Mouse (Mus musculus) layer of hippocampus, adult 9-10 months (tissue): ENCODE measurements around the gene Adm2.

ENCODE experiments used
- DNase-seq: peaks from one replicate; pipeline ENCODE4 v3.0.0; 2022; ENCODE audit warnings: low spot score

The Adm2 gene

GRCm38 (mm10) chr15:89355241-89356187 is 33.0 kb downstream of the Adm2 start, which contains the start of the genes Lmf2 and Ncaph2:
Gene Lmf2 (minus strand): TSS chr15:89355659.
Gene Ncaph2 (plus strand): TSS chr15:89355719.
- DNase-seq, result peak; percentile 89

- DNase-seq, result no peak
Observed at GRCm38 (mm10) chr15:89356372-89356771, 33.9 kb downstream of the Adm2 start.

GRCm38 (mm10) chr15:89358784-89359183 is 36.3 kb downstream of the Adm2 start:
- DNase-seq, result no peak

- no peak for DNase-seq
Observed at GRCm38 (mm10) chr15:89363051-89363450, 40.5 kb downstream of the Adm2 start.

GRCm38 (mm10) chr15:89365141-89365551 is 42.6 kb downstream of the Adm2 start:
- DNase-seq, result no peak

GRCm38 (mm10) chr15:89372068-89372467 is 49.5 kb downstream of the Adm2 start:
- no peak for DNase-seq

- DNase-seq, result no peak
Observed at GRCm38 (mm10) chr15:89372536-89372935, 50.0 kb downstream of the Adm2 start.

- peak; percentile 74 for DNase-seq
Observed at GRCm38 (mm10) chr15:89373027-89373761, 50.7 kb downstream of the Adm2 start.

GRCm38 (mm10) chr15:89373762-89374248 is 51.3 kb downstream of the Adm2 start, which contains the start of gene Sco2:
Gene Sco2 (minus strand): TSS chr15:89373846.
- peak; percentile 94 for DNase-seq
